ENCODE assay signal across 9 mouse cellular contexts in genomic region chr19:17837471-17837859, GRCm38 (mm10). TPM values are rescaled to one million over a fixed set of nuclear protein-coding genes. Genes with fewer than 3 reads are reported as not detected.
DNase-seq lines count a peak whose midpoint lies in the region; ATAC-seq and TF ChIP-seq lines count a peak whose summit lies in the region.
"Had no signal": no experiment of that assay in that cellular context is flagged by ENCODE, and none has a peak within 500 bp of the region (broad histone marks: within the 10 kb centered on the region; RNA-seq: fewer than 3 reads in every experiment).

Gene Pcsk5 (minus strand): TSS chr19:17837632.

- H3K4me1 ChIP-seq in ES-E14 (ENCODE audit: control insufficient read depth in 2 of 2, insufficient read depth in 2 of 2, low read length in 2 of 2, poor library complexity in 1 of 2): 0 out of 4 replicates have a peak, but pooled peaks cover 0 to 3% of the 10 kb centered on the region in 2 experiments
- H3K4me1 ChIP-seq in liver, embryonic 15.5 days (replicated peaks): peaks cover 2% of the 10 kb centered on the region; the same call in 1 of the 2 replicates

- H3K27me3 ChIP-seq in liver, embryonic 15.5 days: peaks cover 39% of the 10 kb centered on the region
- H3K27me3 ChIP-seq: CH12.LX had no signal

- peak; percentile 51 for DNase-seq in ES-E14 (ENCODE audit: low read depth, low spot score)
- DNase-seq in cerebellum, postnatal 10 days: peak; percentile 89 to 95
- DNase-seq in frontal cortex, postnatal 10 days (ENCODE audit: low spot score in 2 of 2): peak; percentile 73 to 82
- peak; percentile 90 for DNase-seq in heart, postnatal 4 days
- DNase-seq in layer of hippocampus, adult 18-20 months (ENCODE audit: low spot score in 2 of 2): peak; percentile 80 to 89
- peak; percentile 79 for DNase-seq in ovary, postnatal 14 days (ENCODE audit: low spot score)
- DNase-seq in urinary bladder, postnatal 14 days (ENCODE audit: low spot score): peak; percentile 86

- peak within 1 kb of the TSS; percentile 73 to 74 for H3K4me3 ChIP-seq in ES-E14 (ENCODE audit: insufficient read depth in 1 of 2, low read depth in 1 of 2, low read length in 2 of 2, poor library complexity in 1 of 2, severe bottlenecking in 1 of 2)
- H3K4me3 ChIP-seq in liver, embryonic 15.5 days (replicated peaks): peak within 1 kb of the TSS; percentile 56

- H3K9me3 ChIP-seq in ES-E14 (ENCODE audit: control insufficient read depth, insufficient read depth, low read depth, low read length): no peaks in the 10 kb centered on the region
- no peaks in the 10 kb centered on the region for H3K9me3 ChIP-seq in liver, embryonic 15.5 days (replicated peaks)

- H3K4me2 ChIP-seq in liver, embryonic 15.5 days: peak within 1 kb of the TSS; percentile 64

- ATAC-seq in liver, embryonic 15.5 days (ENCODE audit: insufficient read depth): peak; percentile 77

- in situ Hi-C loops in ES-E14 (cut with MboI; ENCODE audit: low sequenced_read_pairs in 2 of 2, unreplicated experiment in 2 of 2): loop anchor here in 1 of 2 experiments (25.0 kb wide), 1 partner anchor 725 kb away; no protein-coding TSS in a partner anchor

- no peak within 1 kb of the TSS for H3K27ac ChIP-seq in ES-E14 (ENCODE audit: insufficient read depth, low read depth, low read length, poor library complexity, severe bottlenecking)
- H3K27ac ChIP-seq in liver, embryonic 15.5 days (replicated peaks): 0 out of 2 replicates have a peak within 1 kb of the TSS, but pooled peaks have one; percentile 29

- H3K9ac ChIP-seq in ES-E14 (ENCODE audit: insufficient read depth, low read depth, low read length, poor library complexity, severe bottlenecking): peak within 1 kb of the TSS; percentile 71
- peak within 1 kb of the TSS; percentile 21; the same call in 1 of the 2 replicates for H3K9ac ChIP-seq in liver, embryonic 15.5 days

- under 1% methylated on average over 36 of the region's 36 CpGs for WGBS in liver, embryonic 15.5 days (ENCODE audit: insufficient replicate concordance)

- H3K36me3 ChIP-seq in ES-E14 (ENCODE audit: control insufficient read depth, insufficient read depth, low read length, poor library complexity, severe bottlenecking): no peaks in the 10 kb centered on the region
- H3K36me3 ChIP-seq in liver, embryonic 15.5 days (replicated peaks): no peaks in the 10 kb centered on the region

TF ChIP-seq in ES-E14, 5 proteins besides CTCF, POLR2A, EP300 and RAD21:
- TF ChIP-seq CHD2 (IDR thresholded peaks at IDR 0.05; ENCODE audit: low read depth, low read length) (no peak), ZNF384 (IDR thresholded peaks at IDR 0.05; ENCODE audit: low read depth, low read length) (no peak), MAFK (IDR thresholded peaks at IDR 0.05; ENCODE audit: insufficient read depth, low read depth, low read length) (no peak), ZC3H11A (IDR thresholded peaks at IDR 0.05; ENCODE audit: borderline replicate concordance, low read depth, low read length) (no peak), HCFC1 (IDR thresholded peaks at IDR 0.05; ENCODE audit: borderline replicate concordance, insufficient read depth, low read length) (no peak)

RNA-seq across cellular contexts. Expression of gene Pcsk5, which starts in this region (rescaled TPM):
- 0.95 and 1.6 TPM in 2 replicates for total RNA-seq in ES-E14 (2012; rRNA removed)
- total RNA-seq in heart, postnatal 4 days (2021): 1 to 10 TPM; 8.2 to 8.8 TPM
- 10 to 100 TPM; 10.6 to 12.3 TPM for total RNA-seq in layer of hippocampus, adult 18-20 months (2021)
- 1.4 and 2.1 TPM in 2 replicates for polyA plus RNA-seq in liver, embryonic 15.5 days (2015; fragmentation: Nextera tagmentation; extraction: Ambion mirVana)
- total RNA-seq: CH12.LX had no signal
